Mouse (Mus musculus) hindbrain, embryonic 16.5 days (tissue): Measurements from ENCODE around the gene Dkk1. TPM values are rescaled to one million over a fixed set of nuclear protein-coding genes. Genes with fewer than 3 reads are reported as not detected.
A peak's percentile ranks its signal among the peaks of the same experiment; 100 is the strongest.
"Not testable (repeated sequence)": the region's sequence is repeated elsewhere in the genome, so short reads cannot be mapped to it uniquely, and the experiment has no call there.

Experiments used
- ATAC-seq: fragments of 200-750 bp; cut with Nextera tagmentation; 2 replicates; pipeline ENCODE4 v1.8.0; 2017; ENCODE audit warnings: moderate TSS enrichment, moderate library complexity
- H3K27ac ChIP-seq: fragments of 300-500 bp; sonication (generic); 2 replicates; pipeline ENCODE4 v1.5.1; 2014; ENCODE audit warnings: low read depth, mild to moderate bottlenecking, control low read depth, low read length, moderate library complexity
- H3K27me3 ChIP-seq: fragments of 300-500 bp; sonication (generic); replicated peaks from 2 replicates; pipeline ENCODE4 v1.6.1; 2014; ENCODE audit warnings: low read length; ENCODE audit not compliant: control insufficient read depth, insufficient read depth
- H3K36me3 ChIP-seq: fragments of 300-500 bp; sonication (generic); 2 replicates; pipeline ENCODE4 v1.6.1; 2014; ENCODE audit warnings: mild to moderate bottlenecking, low read length, moderate library complexity, mixed read lengths; ENCODE audit not compliant: control insufficient read depth, insufficient read depth
- H3K4me1 ChIP-seq: fragments of 300-500 bp; sonication (generic); 2 replicates; pipeline ENCODE4 v1.6.1; 2014; ENCODE audit warnings: low read depth, low read length; ENCODE audit not compliant: control insufficient read depth, insufficient read depth
- H3K4me2 ChIP-seq: fragments of 300-500 bp; sonication (generic); 2 replicates; pipeline ENCODE4 v1.6.1; 2014; ENCODE audit warnings: mild to moderate bottlenecking, low read length, control low read depth, moderate library complexity
- H3K4me3 ChIP-seq: fragments of 300-500 bp; sonication (generic); 2 replicates; pipeline ENCODE4 v1.5.1; 2014; ENCODE audit warnings: mild to moderate bottlenecking, low read length, control low read depth, moderate library complexity
- H3K9ac ChIP-seq: fragments of 300-500 bp; sonication (generic); 2 replicates; pipeline ENCODE4 v1.6.1; 2014; ENCODE audit warnings: low read depth, mild to moderate bottlenecking, control low read depth, low read length, moderate library complexity
- H3K9me3 ChIP-seq: fragments of 300-500 bp; sonication (generic); 2 replicates; pipeline ENCODE4 v1.6.1; 2014; ENCODE audit warnings: mild to moderate bottlenecking, low read length, moderate library complexity; ENCODE audit not compliant: control insufficient read depth
- WGBS: fragments of 180-500 bp; shearing (Covaris S2); extraction: QIAGEN DNeasy Blood & Tissue Kit; methylation state at CpG from one replicate; pipeline ENCODE4 v1.1.7; 2014; 5-methylcytosine and 5-hydroxymethylcytosine counted together
- polyA plus RNA-seq: library from polyadenylated mRNA; unstranded; fragments of >200 nt; fragmentation: Nextera tagmentation; extraction: Ambion mirVana; gene quantifications from 2 replicates; pipeline ENCODE4 v1.2.1, GENCODE M21; 2015

Gene Dkk1
- polyA plus RNA-seq, 1 experiment from 2014 or later, result 0.78 TPM

GRCm38 (mm10) chr19:30548411-30549043, 938 bp downstream of the Dkk1 start:
- peaks cover 17% of the 10 kb centered on the region for H3K4me1 ChIP-seq
- H3K27me3 ChIP-seq, result peaks cover 25% of the 10 kb centered on the region
- peak overlapping the region; percentile 38 for H3K4me3 ChIP-seq
- H3K4me2 ChIP-seq, result peak overlapping the region; percentile 61
- no peak overlapping the region for H3K27ac ChIP-seq
- H3K9ac ChIP-seq, result 0 out of 2 replicates have a peak overlapping the region, but pooled peaks have one; percentile 13
- H3K36me3 ChIP-seq, result no peaks in the 10 kb centered on the region
- peak; percentile 72 for ATAC-seq
- under 1% methylated on average over 23 of the region's 23 CpGs for WGBS
- H3K9me3 ChIP-seq, result no peaks in the 10 kb centered on the region

- ATAC-seq, H3K27ac ChIP-seq, H3K9me3 ChIP-seq, H3K4me1 ChIP-seq, H3K27me3 ChIP-seq, H3K36me3 ChIP-seq: not testable (repeated sequence)
- 1% methylated on average over 41 of the region's 44 CpGs for WGBS
- peak overlapping the region; percentile 68 for H3K4me2 ChIP-seq
- H3K9ac ChIP-seq, result peak overlapping the region; percentile 62
- peak overlapping the region; percentile 48 for H3K4me3 ChIP-seq
These were observed 10.0 kb downstream of the Dkk1 start for GRCm38 (mm10) chr19:30539365-30539941.

DNA sequence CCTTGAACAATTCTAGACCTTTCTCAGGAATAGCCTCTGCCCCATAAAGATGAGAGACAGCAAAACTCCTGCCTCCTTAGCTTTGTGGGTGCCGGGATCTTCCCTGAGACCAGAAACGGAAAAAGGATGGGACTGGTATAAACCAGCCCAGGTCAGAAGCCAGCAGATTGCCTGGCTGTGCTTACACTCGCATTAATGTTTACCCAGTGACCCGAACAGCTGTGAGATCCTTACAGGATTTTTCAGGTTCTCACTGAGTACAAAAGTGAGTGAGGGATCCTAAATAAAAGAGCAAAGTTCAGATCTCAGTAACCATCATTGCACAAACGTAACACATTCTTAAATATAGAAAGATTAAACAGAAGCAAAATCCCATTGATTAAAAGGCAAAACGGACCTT, 32.7 kb downstream of the Dkk1 start:
- ATAC-seq, result no peak

DNA sequence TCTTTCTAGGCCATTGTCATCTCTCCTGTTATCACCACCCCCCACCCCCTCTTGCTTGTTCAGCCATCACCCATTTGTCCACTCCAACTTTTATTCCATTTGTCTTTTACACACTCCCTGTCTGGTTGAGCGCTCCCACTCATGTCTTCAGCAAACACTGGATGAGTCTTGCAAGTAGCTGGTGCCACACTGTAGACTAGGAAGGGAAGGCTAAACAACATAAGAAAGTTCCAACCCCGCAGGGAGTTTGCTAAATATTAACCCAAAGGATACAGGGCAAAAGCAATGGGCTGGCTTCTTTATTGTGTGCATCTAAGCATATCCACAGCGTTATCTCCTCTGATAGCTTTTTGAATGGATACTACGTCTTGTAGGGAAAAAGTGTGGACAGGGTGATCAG, 39.0 kb downstream of the Dkk1 start:
- Histone ChIP-seq H3K27me3 (no peaks in the 10 kb centered on the region), H3K36me3 (no peaks in the 10 kb centered on the region), H3K27ac (no peak overlapping the region), H3K9me3 (no peaks in the 10 kb centered on the region), H3K9ac (no peak overlapping the region), H3K4me1 (no peaks in the 10 kb centered on the region), H3K4me3 (no peak overlapping the region), H3K4me2 (no peak overlapping the region)
- 60% methylated on average over 4 of the region's 4 CpGs for WGBS
- ATAC-seq, result no peak

More for the DNA sequence above, 32.7 kb downstream of the Dkk1 start:
- no peak overlapping the region for H3K4me2 ChIP-seq
- H3K27ac ChIP-seq, result no peak overlapping the region
- no peaks in the 10 kb centered on the region for H3K27me3 ChIP-seq
- H3K9me3 ChIP-seq, result no peaks in the 10 kb centered on the region
- H3K9ac ChIP-seq, result no peak overlapping the region
- no peaks in the 10 kb centered on the region for H3K4me1 ChIP-seq
- H3K36me3 ChIP-seq, result no peaks in the 10 kb centered on the region
- 79% methylated on average over 6 of the region's 6 CpGs for WGBS
- H3K4me3 ChIP-seq, result no peak overlapping the region

DNA sequence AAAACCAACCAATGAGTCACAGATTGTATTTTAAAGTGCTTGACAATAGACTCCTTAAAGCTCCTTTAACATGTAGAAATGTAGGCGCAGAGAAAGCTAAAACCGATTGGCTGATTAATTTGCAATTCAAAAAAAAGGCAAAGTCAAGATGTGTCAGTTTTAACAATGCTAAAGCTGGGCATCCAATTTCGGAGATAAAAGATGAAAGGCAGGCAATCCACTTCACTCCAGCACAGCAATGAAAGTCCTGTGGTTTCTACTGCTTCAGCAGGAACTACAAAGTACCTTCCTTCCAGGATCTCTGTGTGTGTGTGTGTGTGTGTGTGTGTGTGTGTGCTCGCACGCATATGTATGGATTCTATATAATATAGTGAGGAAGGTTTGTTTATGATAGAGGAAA, 44.0 kb downstream of the Dkk1 start:
- H3K4me1 ChIP-seq, result no peaks in the 10 kb centered on the region
- H3K4me2 ChIP-seq, result no peak overlapping the region; the same call in 1 of the 2 replicates
- no peak for ATAC-seq
- no peak overlapping the region for H3K4me3 ChIP-seq
- WGBS, result 24% methylated on average over 5 of the region's 5 CpGs
- H3K9me3 ChIP-seq, result no peaks in the 10 kb centered on the region
- no peak overlapping the region for H3K27ac ChIP-seq
- no peak overlapping the region for H3K9ac ChIP-seq
- H3K36me3 ChIP-seq, result no peaks in the 10 kb centered on the region
- H3K27me3 ChIP-seq, result no peaks in the 10 kb centered on the region
